Mouse (Mus musculus): ENCODE results near the gene Olfr292. TPM values are rescaled to one million over a fixed set of nuclear protein-coding genes. Genes with fewer than 3 reads are reported as not detected.

Olfr292 gene
- total RNA-seq (2021), result not detected

DNA sequence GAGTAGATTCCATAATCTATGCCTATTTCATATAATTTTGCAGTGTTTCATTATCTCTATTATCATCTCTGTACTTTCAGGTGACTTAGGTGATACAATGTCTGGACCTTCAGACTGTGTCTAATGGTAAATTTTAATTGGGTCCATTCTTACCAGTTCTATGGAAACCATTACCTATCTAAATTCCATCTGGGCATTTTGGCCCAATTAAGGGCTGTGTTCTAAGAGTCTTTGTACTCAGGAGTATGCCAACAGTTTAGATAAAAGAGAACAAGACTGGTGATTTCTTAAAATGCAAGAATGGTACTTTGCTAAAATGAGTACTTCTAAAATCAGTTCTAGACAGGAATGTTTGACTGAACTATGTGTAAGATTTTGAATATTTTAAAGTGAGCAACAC lies at the start of gene Olfr292:
Gene Olfr292, plus strand, starts transcription at position 301 of the 400 bp plus-strand sequence.
- DNase-seq (ENCODE audit: extremely low spot score in 1 of 2, low spot score in 1 of 2), result no peak

DNA sequence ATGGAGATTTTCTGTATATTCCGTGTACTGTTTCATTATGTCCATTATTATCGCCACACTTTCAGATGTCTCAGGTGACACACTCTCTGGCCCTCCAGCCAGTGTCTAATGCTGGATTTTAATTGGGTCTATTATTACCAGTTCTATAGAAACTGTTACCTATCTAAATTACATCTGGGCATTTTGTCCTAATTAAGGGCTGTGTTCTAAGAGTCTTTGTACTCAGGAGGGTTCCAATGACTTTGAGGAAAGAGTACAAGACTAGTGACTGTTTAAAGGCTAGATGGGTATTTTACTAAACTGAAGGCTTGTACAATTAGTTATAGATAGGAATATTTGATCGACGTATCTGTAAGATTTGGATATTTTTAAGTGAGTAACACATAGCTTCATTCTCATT lies 39.4 kb upstream of the Olfr292 start, which contains the start of gene Olfr293:
Gene Olfr293, plus strand, starts transcription at position 301 of the 400 bp plus-strand sequence.
- DNase-seq (ENCODE audit: extremely low spot score in 1 of 2, low spot score in 1 of 2), result no peak

GRCm38 (mm10) chr7:86725013-86725412 lies 36.9 kb downstream of the Olfr292 start:
- no peak for DNase-seq (ENCODE audit: extremely low spot score in 1 of 2, low spot score in 1 of 2)

Other genes with a start within 250 kb of the Olfr292 start
- gene Olfr299, start 228.4 kb upstream of the Olfr292 start, total RNA-seq (2021), result not detected
- gene Olfr298, start 195.8 kb upstream of the Olfr292 start, total RNA-seq (2021), result not detected
- gene Olfr297, start 168.4 kb upstream of the Olfr292 start, total RNA-seq (2021), result not detected
- gene Olfr295, start 104.5 kb upstream of the Olfr292 start, total RNA-seq (2021), result not detected
- gene Olfr294, start 71.7 kb upstream of the Olfr292 start, total RNA-seq (2021), result not detected
- not detected for gene Olfr293, start 39.3 kb upstream of the Olfr292 start, total RNA-seq (2021)
- 1 to 10 TPM; 6.2 to 8.3 TPM for gene Folh1, start 87.6 kb downstream of the Olfr292 start, total RNA-seq (2021)
- not detected for gene Vmn2r77, start 106.7 kb downstream of the Olfr292 start, total RNA-seq (2021)
- not detected for gene Vmn2r78, start 226.8 kb downstream of the Olfr292 start, total RNA-seq (2021)